Mouse (Mus musculus) left cerebral cortex, postnatal 10 days (tissue): Measurements from ENCODE around the gene Aip. TPM values are rescaled to one million over a fixed set of nuclear protein-coding genes. Genes with fewer than 3 reads are reported as not detected.

Experiments
- DNase-seq, 2 experiments: peaks; one replicate each; pipeline ENCODE4 v3.0.0; 2021 to 2022; ENCODE audit warnings: low spot score in 2 of 2, mixed read lengths in 1 of 2; ENCODE audit errors: extremely low spot score in 1 of 2
- intact Hi-C: fragments of 180-260 bp; cut with DNase I; formaldehyde crosslinking; loops from one replicate; pipeline ENCODE4 v1.15.1; 2025
- total RNA-seq, 2 experiments: library from RNA; stranded (reverse); gene quantifications; 2 replicates each; pipeline ENCODE4 v1.2.3; 2021

Gene Aip
- 10 to 100 TPM; 74.2 to 83.5 TPM for total RNA-seq

GRCm38 (mm10) chr19:4125741-4126696, at the start of gene Aip:
Gene Aip (minus strand): TSS chr19:4125858.
- DNase-seq = peak; percentile 97 to 100
- intact Hi-C loops = loop anchor here (5.0 kb wide), 1 partner anchor 76 kb away; the partner anchor contains the start of gene Rad9a

- intact Hi-C loops = no loop called here
- DNase-seq = no peak
Measured at GRCm38 (mm10) chr19:4172925-4173324, 47.3 kb upstream of the Aip start.

- peak in 1 of 2 experiments; percentile 39 for DNase-seq
- intact Hi-C loops = no loop called here
Measured at GRCm38 (mm10) chr19:4171393-4172290, 46.0 kb upstream of the Aip start.

- intact Hi-C loops = no loop called here
- DNase-seq = no peak
Measured at GRCm38 (mm10) chr19:4170723-4171392, 45.2 kb upstream of the Aip start.

GRCm38 (mm10) chr19:4169810-4170209, 44.2 kb upstream of the Aip start:
- intact Hi-C loops = no loop called here
- no peak for DNase-seq

GRCm38 (mm10) chr19:4169378-4169784, 43.7 kb upstream of the Aip start:
- intact Hi-C loops = no loop called here
- peak; percentile 99 to 100 for DNase-seq

GRCm38 (mm10) chr19:4166678-4167476, 41.2 kb upstream of the Aip start:
- intact Hi-C loops = no loop called here
- DNase-seq = no peak

GRCm38 (mm10) chr19:4164721-4165120, 39.1 kb upstream of the Aip start:
- intact Hi-C loops = no loop called here
- DNase-seq = peak in 1 of 2 experiments; percentile 36

- no peak for DNase-seq
- intact Hi-C loops = no loop called here
Measured at GRCm38 (mm10) chr19:4164100-4164499, 38.4 kb upstream of the Aip start.

- DNase-seq = no peak
- intact Hi-C loops = no loop called here
Measured at GRCm38 (mm10) chr19:4163543-4163887, 37.9 kb upstream of the Aip start.

GRCm38 (mm10) chr19:4162646-4163542, 37.2 kb upstream of the Aip start, which contains the start of gene Rps6kb2:
Gene Rps6kb2 (minus strand): TSS chr19:4163354.
- intact Hi-C loops = no loop called here

GRCm38 (mm10) chr19:4159049-4159448, 33.4 kb upstream of the Aip start:
- DNase-seq = no peak
- intact Hi-C loops = no loop called here

More at GRCm38 (mm10) chr19:4162646-4163542, 37.2 kb upstream of the Aip start, which contains the start of gene Rps6kb2:
- DNase-seq = peak; percentile 97

GRCm38 (mm10) chr19:4156771-4157170, 31.1 kb upstream of the Aip start:
- no peak for DNase-seq
- intact Hi-C loops = no loop called here

GRCm38 (mm10) chr19:4156073-4156579, 30.5 kb upstream of the Aip start:
- intact Hi-C loops = no loop called here
- peak in 1 of 2 experiments; percentile 44 for DNase-seq

GRCm38 (mm10) chr19:4155223-4156072, 29.8 kb upstream of the Aip start:
- DNase-seq = no peak
- intact Hi-C loops = no loop called here
